Mouse (Mus musculus) small intestine, adult 2 months (tissue): ENCODE data around the gene Tmem235.

ENCODE experiments used
- CTCF ChIP-seq: fragments of 200-500 bp; IDR thresholded peaks from 2 replicates; pipeline ENCODE4 v1.5.1; 2012; ENCODE audit warnings: low read depth, mild to moderate bottlenecking, control low read depth, inconsistent platforms, low read length, moderate library complexity, mixed read lengths; ENCODE audit not compliant: insufficient replicate concordance, insufficient read length; ENCODE audit errors: extremely low read depth
- POLR2A ChIP-seq: fragments of 200-500 bp; IDR thresholded peaks from 2 replicates; pipeline ENCODE4 v1.6.1; 2012; ENCODE audit warnings: low read depth, mild to moderate bottlenecking, control low read depth, inconsistent platforms, low read length, moderate library complexity

DNA sequence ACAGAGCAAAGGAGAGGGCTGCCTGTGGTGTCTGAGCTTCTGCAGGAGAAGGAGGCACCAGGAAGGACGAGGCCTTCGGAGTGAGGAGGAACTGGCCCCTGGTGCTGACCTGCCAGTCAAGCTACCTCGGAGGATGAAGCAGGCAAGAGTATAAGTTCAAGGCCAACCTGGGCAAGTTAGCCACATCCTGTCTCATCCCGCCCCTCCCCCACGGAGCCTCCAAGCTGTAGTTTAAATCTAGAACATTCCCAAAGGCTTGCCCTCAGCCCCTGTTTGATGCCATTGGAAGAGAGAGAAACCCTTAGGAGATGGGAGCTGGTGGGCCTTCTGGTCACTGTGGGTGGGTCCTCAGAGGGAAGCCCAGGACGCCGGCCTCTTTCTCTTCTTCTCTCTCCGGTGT lies 43.9 kb downstream of the Tmem235 start:
- TF ChIP-seq CTCF = no peak
- TF ChIP-seq POLR2A = no peak
